Mouse (Mus musculus) mouse embryonic stem cell (cell line): ENCODE results near the gene Myod1.

Experiments
- in situ Hi-C, 2 experiments: fragments of 300-500 bp; cut with MboI; formaldehyde crosslinking; loops; 1 replicate in 1 of 2; 3 replicates in 1 of 2; pipeline ENCODE4 v1.14.3; 2019 to 2020; ENCODE audit warnings: low sequenced_read_pairs in 2 of 2, low pct_unique_long_range_greater_than_20kb in 1 of 2, mixed read lengths in 1 of 2; ENCODE audit not compliant: unreplicated experiment in 1 of 2

Myod1 gene

DNA sequence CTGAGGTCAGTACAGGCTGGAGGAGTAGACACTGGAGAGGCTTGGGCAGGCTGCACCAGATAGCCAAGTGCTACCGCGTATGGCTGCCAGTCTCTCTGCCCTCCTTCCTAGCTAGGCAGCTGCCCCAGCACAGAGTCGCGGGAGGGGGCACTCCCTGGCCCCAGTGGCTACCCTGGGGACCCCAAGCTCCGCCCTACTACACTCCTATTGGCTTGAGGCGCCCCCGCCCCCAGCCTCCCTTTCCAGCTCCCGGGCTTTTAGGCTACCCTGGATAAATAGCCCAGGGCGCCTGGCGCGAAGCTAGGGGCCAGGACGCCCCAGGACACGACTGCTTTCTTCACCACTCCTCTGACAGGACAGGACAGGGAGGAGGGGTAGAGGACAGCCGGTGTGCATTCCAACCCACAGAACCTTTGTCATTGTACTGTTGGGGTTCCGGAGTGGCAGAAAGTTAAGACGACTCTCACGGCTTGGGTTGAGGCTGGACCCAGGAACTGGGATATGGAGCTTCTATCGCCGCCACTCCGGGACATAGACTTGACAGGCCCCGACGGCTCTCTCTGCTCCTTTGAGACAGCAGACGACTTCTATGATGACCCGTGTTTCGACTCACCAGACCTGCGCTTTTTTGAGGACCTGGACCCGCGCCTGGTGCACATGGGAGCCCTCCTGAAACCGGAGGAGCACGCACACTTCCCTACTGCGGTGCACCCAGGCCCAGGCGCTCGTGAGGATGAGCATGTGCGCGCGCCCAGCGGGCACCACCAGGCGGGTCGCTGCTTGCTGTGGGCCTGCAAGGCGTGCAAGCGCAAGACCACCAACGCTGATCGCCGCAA is at the start of gene Myod1:
Myod1 (plus strand) TSS at position 303 of the 836 bp plus-strand sequence.
- in situ Hi-C loops = loop anchor here in 1 of 2 experiments (5.0 kb wide), 1 partner anchor 99 kb away; no protein-coding TSS in a partner anchor

DNA sequence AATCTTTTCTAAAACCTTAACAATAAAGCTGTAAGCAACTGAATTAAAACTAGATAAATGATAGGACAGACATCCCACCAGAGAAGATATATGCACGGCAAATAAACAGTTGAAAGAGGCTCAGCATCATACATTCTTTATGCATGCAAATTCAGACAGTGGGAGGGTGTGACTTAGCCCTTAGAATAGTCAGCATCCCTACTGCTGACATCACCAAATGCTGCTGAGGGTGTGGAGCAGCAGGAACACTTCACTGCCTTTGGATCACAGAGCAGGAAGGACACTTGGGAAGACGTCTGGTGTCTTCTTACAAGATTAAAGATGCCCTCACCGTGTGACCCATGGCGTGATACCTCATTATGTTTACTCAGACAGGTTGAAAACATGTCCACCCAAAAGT is 48.4 kb upstream of the Myod1 start:
- in situ Hi-C loops = no loop called here

DNA sequence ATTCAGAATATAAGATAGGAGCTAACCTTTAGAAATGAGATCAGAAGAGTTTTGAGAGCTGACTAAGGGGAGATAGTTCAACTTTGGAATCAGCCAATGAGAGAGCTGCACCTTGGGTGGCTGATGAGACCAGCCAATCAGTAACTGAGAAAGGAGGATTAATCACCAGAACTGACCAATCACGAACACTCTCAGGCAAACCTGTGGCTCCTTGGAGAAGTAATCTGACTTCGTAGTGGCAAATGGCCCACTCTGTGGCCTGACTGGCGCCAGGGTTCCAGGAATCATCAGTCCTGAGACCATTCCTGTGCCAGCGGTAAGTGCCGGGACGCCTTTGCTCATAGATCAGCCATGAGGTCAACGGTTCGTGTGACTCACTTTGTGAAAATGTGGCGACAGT is 38.9 kb upstream of the Myod1 start:
- in situ Hi-C loops = no loop called here

DNA sequence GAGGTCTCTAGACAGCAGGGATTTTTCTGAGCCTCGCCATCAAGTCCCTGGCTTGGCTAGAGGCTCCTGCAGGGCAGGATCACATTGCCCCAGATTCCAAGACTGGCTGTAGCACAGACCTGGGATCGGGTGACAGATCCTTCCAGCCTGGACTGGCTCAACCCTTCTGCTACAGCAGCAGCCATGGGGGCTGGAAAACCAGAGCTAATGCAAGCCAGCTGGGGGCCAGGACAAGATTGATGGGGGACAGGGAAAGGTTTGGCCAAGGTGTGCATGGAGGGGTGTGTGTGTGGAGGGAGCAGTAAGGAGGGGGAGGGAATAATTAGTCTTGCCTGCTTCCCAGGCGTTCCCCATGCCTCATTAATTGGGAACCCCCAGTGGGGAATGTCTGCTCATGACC is 36.5 kb upstream of the Myod1 start:
- in situ Hi-C loops = no loop called here

DNA sequence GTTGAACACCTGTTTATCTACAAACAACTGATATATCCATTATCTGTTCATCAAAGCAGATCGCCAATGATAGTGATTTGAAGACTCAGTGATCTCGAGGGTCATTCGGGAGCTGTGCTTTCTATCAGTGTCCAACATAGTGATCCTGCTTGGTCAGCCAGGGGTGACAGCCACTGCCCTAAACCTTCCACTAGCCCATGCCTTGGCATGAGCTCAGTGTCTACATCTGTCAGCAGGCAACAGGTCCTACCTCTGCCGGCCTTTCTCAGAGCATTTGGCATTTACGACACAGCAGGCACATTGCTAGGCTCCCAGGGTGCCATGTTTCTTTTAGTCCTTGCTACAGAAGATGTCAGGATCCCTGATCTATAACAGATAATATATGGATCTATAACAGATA is 36.0 kb upstream of the Myod1 start:
- in situ Hi-C loops = no loop called here

DNA sequence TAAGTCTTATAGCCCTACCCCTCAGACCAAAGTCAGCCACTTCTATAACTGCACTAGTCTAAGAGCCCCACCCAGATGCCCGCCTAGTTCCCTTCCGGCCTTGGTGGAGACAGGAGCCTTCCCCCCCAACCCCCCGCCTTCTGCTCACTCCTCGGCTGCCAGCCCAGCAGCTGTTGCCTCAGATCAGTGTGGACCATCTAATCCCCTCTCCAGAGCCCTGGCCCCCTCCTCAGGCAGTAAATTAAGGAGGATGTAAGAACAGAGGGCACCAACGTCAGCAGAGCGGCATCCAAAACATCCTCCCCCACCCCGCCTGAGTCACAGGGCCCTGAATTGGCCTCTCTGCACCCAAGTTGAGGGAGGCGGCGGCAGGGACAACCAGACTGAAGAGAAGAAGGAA is 34.8 kb upstream of the Myod1 start:
- in situ Hi-C loops = no loop called here

DNA sequence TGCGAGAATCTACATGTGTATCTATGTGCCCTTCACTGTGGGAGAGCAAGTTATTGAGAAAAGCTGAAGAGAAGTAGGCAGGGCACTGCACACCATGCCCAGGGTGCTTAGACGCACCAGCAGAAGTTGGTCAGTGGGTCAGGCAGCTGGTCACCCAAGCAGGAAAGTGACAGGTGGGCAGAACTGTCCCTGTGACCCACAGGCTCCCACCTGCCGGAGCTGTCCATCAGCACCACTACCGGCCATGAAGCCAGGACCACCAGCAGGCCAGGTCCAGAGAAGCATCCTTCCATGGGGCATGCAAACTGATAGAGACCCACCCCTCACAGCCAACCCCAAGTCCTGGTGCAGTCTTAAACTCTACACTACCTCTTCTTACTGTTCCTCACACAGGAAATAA is 28.6 kb upstream of the Myod1 start:
- in situ Hi-C loops = no loop called here

DNA sequence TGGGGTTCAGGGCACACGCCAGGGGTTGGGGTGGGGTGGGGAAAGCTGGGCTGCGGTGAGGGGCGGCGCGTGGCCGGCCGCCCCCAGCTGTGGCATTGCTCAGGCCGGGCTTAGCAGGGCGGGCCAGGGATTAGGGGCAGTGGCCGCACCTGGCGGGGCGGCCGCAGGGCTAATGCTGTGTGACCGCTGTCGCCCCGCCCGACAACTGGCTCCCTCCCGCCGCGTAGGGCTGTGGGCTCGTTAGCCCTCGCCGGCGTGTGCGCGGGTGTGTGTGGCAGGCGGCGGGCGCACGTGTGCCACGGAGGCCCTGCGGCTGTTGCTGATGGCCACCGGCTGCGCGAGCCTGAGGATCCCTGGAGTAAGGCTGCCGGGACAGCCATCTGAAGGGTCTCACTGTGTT is 27.5 kb upstream of the Myod1 start:
- in situ Hi-C loops = no loop called here

DNA sequence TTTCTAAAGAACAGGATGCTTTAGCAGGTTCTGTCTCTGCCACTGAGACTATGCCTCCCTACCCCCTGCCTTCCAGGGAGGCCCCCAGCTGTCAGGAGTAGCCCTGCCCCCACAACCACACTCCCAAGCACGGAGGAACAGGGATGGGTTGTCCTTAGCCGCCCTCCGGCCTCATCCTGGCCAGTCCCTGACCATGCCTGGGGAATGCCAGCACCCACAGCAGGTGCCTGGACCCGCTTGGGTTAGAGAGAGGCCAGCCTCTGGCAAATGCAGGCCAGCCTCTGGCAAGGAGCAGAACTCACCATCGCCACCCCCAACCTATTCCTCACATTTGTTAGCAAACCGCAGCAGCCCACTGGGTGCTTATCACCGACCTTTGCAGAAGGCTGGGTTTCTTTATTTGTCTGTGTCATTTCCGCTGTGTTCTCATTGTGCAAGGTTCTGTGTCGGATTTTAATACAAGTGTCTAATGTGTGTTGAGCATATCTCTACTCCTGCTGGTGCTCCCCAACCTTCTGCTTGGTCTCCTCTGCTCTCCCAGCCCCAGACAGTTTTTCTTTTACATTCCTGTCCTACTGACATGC is 26.1 kb upstream of the Myod1 start:
- in situ Hi-C loops = no loop called here

DNA sequence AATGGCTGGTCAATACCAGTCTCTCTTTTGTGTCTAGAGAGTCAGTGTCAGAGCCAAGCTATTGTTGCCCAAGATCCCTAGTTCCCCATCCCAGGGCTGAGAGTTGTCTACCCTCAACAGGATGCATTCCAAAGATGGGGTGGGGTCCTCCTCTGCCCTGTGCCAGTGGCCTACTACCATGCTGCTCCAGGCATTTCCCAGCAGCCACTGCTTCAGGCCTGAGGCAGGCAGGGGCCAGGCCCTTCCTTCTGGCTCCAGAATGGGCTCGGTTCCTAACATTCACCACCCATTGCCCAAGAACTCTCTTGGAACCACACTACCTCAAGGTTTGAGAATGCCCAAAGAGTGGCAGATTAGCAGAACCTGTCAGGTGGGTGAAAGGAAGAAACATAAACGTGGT is 23.5 kb upstream of the Myod1 start:
- in situ Hi-C loops = no loop called here

DNA sequence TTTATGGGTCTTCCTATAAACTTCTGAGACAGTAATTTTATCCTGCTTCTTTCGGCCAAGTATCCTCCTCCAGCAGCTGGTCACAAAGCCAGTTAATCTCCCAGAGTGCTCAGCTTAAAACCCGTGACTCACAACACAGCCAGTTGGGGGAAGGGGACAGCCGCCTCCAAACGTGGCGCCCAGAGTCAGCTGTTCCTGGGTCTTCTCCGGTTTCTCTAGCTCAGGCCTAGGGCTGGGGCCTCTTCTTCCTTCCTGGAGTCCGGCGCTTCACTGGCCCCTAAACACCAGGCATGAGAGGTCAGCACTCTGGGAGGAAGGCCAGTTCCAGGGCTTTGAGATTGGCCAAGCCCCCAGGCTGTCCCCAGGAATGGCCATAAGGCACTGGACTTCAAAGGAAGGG is 23.1 kb upstream of the Myod1 start:
- in situ Hi-C loops = no loop called here

DNA sequence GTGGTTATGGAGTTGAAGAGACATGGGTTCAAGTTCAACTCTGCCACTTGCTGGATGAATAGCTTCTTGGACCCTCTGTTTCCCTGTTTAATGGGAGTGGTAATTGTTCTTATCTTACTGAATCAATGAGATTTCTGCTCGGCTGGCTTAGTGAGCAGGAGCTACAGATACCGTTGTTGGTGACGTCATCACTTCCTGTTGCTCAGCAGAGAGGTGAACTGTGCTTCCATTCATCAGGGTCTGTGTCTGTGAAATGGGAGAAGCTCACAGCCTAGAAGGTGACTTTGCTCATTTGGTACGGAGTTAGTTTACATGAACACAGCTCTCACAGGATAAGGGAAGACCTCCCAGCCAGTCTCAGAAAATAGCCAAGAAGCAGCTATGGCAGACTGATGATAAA is 22.4 kb upstream of the Myod1 start:
- in situ Hi-C loops = no loop called here

DNA sequence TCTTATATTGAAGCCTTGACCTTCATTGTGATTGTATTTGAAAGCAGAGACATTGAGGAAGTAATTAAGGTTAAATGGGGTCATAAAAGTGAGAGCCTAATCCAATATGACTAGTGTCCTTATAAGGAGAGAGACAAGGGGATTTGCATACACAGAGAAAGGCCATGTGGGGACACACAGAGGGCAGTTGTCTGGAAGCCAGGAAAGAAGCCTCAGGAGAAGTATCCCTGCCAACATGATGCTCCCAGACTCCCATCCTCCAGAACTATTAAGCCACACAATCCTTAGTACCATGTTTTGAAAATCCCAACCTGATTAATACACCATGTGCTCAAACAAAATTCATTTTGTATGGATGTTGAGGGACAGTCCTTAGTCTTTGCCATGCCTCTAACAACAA is 14.5 kb upstream of the Myod1 start:
- in situ Hi-C loops = no loop called here

DNA sequence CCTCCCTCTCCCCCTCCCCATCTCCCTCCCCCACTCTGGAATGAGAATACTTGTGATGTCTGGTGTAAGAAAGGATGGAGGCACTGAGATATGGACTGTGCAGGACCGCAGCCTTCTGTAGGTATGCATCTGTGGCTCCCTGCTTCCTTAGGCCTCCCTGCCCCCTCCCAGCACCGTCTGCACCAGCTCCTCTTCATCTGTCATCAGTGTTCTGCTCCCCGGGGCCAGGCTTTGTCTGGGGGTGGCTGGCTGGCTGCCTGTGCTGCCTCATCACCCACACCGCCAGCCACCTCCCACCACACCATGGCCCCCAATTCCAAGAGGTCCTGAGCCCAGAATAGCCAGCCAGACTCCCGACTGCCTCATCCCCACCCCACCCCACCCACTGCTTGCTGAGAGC is 12.1 kb upstream of the Myod1 start:
- in situ Hi-C loops = no loop called here

DNA sequence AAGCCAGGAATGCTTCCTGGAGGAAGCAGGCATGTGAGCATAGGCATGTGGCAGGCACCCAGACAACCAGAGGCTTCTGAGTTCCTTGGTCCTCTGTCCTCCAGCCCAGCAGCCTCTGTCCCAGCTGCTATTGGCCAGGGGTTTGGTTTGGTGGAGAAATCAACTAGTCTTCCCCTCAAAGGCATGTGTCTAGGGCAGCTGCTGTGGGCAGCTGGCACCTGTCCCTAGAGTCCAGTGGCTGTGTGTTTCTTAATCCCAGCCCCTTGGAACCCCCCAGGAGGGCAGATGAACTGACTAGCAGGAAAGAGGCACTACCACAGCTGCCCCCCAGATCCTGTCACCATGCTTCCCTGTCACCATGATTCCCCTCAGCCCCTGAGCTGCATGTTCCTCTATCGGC is 10.5 kb upstream of the Myod1 start:
- in situ Hi-C loops = no loop called here

DNA sequence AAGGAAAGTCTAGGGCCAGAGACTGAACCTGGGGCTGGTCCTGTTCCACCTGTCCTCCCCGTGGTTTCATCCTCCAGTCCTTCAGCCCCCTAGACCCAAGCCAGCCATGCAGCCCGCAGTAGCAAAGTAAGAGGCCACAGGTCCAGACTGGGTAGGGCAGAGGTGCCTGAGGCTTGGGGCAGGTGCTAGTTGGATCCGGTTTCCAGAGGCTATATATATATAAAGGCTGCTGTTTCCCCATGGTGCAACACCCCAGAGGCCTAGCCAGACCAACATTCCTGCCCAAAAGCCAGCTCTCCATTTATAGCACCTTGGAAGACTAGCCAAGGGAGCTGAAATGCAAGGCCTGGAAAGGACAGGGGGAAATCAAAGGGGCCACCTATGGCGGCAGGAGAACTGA is 5.2 kb upstream of the Myod1 start:
- in situ Hi-C loops = no loop called here

DNA sequence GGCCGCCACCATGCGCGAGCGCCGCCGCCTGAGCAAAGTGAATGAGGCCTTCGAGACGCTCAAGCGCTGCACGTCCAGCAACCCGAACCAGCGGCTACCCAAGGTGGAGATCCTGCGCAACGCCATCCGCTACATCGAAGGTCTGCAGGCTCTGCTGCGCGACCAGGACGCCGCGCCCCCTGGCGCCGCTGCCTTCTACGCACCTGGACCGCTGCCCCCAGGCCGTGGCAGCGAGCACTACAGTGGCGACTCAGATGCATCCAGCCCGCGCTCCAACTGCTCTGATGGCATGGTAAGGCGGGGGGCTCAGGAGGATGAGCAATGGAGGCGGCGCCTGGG is 703 bp downstream of the Myod1 start:
- in situ Hi-C loops = loop anchor here in 1 of 2 experiments (5.0 kb wide), 1 partner anchor 100 kb away; no protein-coding TSS in a partner anchor

DNA sequence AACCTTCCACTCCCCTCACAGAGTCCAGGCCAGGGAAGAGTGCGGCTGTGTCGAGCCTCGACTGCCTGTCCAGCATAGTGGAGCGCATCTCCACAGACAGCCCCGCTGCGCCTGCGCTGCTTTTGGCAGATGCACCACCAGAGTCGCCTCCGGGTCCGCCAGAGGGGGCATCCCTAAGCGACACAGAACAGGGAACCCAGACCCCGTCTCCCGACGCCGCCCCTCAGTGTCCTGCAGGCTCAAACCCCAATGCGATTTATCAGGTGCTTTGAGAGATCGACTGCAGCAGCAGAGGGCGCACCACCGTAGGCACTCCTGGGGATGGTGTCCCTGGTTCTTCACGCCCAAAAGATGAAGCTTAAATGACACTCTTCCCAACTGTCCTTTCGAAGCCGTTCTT is 1.8 kb downstream of the Myod1 start:
- in situ Hi-C loops = loop anchor here in 1 of 2 experiments (5.0 kb wide), 1 partner anchor 101 kb away; no protein-coding TSS in a partner anchor

DNA sequence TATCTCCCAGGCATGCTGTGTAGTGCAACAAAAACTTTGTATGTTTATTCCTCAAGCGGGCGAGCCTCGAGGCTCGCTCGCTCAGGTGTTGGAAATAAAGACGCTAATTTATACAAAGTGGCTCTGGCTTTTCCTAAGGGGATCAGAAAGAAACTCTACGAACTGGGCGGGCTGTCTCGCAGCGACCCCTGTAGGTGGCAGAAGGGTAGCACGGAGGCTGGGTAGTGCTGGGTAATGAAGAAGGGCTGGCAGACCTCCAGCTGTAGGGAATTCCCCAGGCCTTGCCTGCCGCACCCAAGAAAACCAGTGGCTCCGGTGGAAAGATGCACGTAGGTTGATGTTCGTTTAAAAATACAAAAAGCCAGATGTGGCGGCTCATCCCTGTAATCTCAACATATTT is 2.7 kb downstream of the Myod1 start:
- in situ Hi-C loops = loop anchor here in 1 of 2 experiments (5.0 kb wide), 1 partner anchor 102 kb away; no protein-coding TSS in a partner anchor

DNA sequence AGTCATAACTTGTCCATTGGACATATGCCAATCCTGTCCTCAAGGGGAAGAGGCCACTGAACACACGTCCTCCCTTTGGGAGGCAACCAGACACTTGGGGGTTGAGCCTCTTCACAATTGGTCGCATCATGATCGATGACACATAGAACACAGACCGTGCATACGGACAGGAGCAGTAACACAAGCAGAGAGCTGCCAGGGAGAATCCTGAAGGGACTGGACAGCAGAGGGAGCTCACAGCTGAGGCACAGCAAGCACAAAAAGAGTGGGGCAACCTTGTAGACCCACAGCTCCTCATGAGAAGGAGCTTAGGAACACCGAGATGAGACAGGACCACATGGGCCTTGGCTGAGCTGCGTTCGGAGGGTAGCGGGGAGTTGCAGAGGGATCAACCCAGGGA is 4.4 kb downstream of the Myod1 start:
- in situ Hi-C loops = no loop called here
